ENCODE assay signal across 8 mouse cellular contexts in genomic region chr5:8894104-8894425, GRCm38 (mm10). TPM values are rescaled to one million over a fixed set of nuclear protein-coding genes. Genes with fewer than 3 reads are reported as not detected.
DNase-seq lines count a peak whose midpoint lies in the region; ATAC-seq and TF ChIP-seq lines count a peak whose summit lies in the region.

No protein-coding gene starts in this region.

- no peaks in the 10 kb centered on the region for H3K36me3 ChIP-seq in CH12.LX (replicated peaks in 1 of 2; ENCODE audit: control insufficient read depth in 1 of 2, insufficient read depth in 1 of 2, low read length in 1 of 2)
- H3K36me3 ChIP-seq in forebrain, embryonic 14.5 days (ENCODE audit: control insufficient read depth, insufficient read depth, low read length): no peaks in the 10 kb centered on the region
- H3K36me3 ChIP-seq in liver, embryonic 14.5 days (replicated peaks; ENCODE audit: control insufficient read depth, insufficient read depth, low read depth): peaks cover 22% of the 10 kb centered on the region

- no peak overlapping the region for H3K27ac ChIP-seq in CH12.LX (ENCODE audit: insufficient read depth, low read depth)
- H3K27ac ChIP-seq in forebrain, embryonic 14.5 days (ENCODE audit: low read depth, low read length): no peak overlapping the region
- H3K27ac ChIP-seq in liver, embryonic 14.5 days: peak overlapping the region; percentile 96

- no peak for TF ChIP-seq RAD21 in CH12.LX (IDR thresholded peaks at IDR 0.05; ENCODE audit: low read depth, low read length)

- TF ChIP-seq POLR2A in CH12.LX (IDR thresholded peaks at IDR 0.05; ENCODE audit: low read depth, low read length): no peak

- H3K4me3 ChIP-seq in CH12.LX (replicated peaks in 1 of 3; ENCODE audit: low read depth in 2 of 3, low read length in 2 of 3, poor library complexity in 1 of 3): peak overlapping the region in 2 of 3 experiments; percentile 44 to 52
- H3K4me3 ChIP-seq in forebrain, embryonic 14.5 days (ENCODE audit: low read depth, low read length): peak overlapping the region; percentile 59
- H3K4me3 ChIP-seq in liver, embryonic 14.5 days (ENCODE audit: insufficient read depth in 1 of 2, low read depth in 2 of 2, low read length in 2 of 2): peak overlapping the region; percentile 63 to 70

- TF ChIP-seq EP300 in CH12.LX (IDR thresholded peaks at IDR 0.05; ENCODE audit: low read length): no peak
- TF ChIP-seq EP300 in liver, embryonic 14.5 days (IDR thresholded peaks at IDR 0.05; ENCODE audit: low read depth): no peak

- no peak overlapping the region for H3K9ac ChIP-seq in CH12.LX (ENCODE audit: insufficient read depth, low read depth)
- peak overlapping the region; percentile 67 for H3K9ac ChIP-seq in forebrain, embryonic 14.5 days (ENCODE audit: low read length)
- peak overlapping the region; percentile 81 for H3K9ac ChIP-seq in liver, embryonic 14.5 days (replicated peaks)

- ATAC-seq in forebrain, embryonic 14.5 days: no peak
- no peak for ATAC-seq in liver, embryonic 14.5 days (ENCODE audit: insufficient read depth)

- in situ Hi-C loops in CH12.LX (cut with MboI; ENCODE audit: low pct_ligation_motif_present, low pct_unique_long_range_greater_than_20kb, low sequenced_read_pairs): no loop called here

- no peaks in the 10 kb centered on the region for H3K79me2 ChIP-seq in CH12.LX (replicated peaks; ENCODE audit: control insufficient read depth, extremely low read depth, insufficient read depth, poor library complexity, severe bottlenecking)

- no peaks in the 10 kb centered on the region for H3K9me3 ChIP-seq in CH12.LX (replicated peaks; ENCODE audit: low read length)
- no peaks in the 10 kb centered on the region for H3K9me3 ChIP-seq in forebrain, embryonic 14.5 days (replicated peaks; ENCODE audit: control insufficient read depth, low read length)
- H3K9me3 ChIP-seq in liver, embryonic 14.5 days (ENCODE audit: control insufficient read depth, low read length): no peaks in the 10 kb centered on the region

- 8% methylated on average over 15 of the region's 15 CpGs for WGBS in forebrain, embryonic 14.5 days
- under 1% methylated on average over 15 of the region's 15 CpGs for WGBS in liver, embryonic 14.5 days (ENCODE audit: insufficient replicate concordance)

- TF ChIP-seq CTCF in CH12.LX (conservative IDR thresholded peaks at IDR 0.05 in 1 of 2, IDR thresholded peaks at IDR 0.05 in 1 of 2; ENCODE audit: low read depth in 2 of 2, low read length in 2 of 2): no peak
- TF ChIP-seq CTCF in liver, embryonic 14.5 days (IDR thresholded peaks at IDR 0.05; ENCODE audit: low read depth): no peak

- DNase-seq in heart, adult 18-20 months: peak; percentile 18 to 48
- no peak for DNase-seq in heart, postnatal 10 days
- DNase-seq in CH12.LX (ENCODE audit: extremely low read depth): no peak
- peak; percentile 1 for DNase-seq in forebrain, embryonic 14.5 days (ENCODE audit: low spot score)
- DNase-seq in liver, embryonic 14.5 days (ENCODE audit: low read depth in 3 of 3, low spot score in 3 of 3): peak in 1 of 3 experiments; percentile 28
- DNase-seq in T-cell, adult 2 months (ENCODE audit: low spot score): no peak
- DNase-seq in adrenal gland, adult 18-20 months (ENCODE audit: low spot score in 2 of 2): no peak
- DNase-seq in cerebellum, postnatal 36 days: no peak

- dilution Hi-C loops in CH12.LX (cut with MboI; ENCODE audit: extremely low pct_ligation_motif_present, extremely low pct_unique_long_range_greater_than_20kb, low sequenced_read_pairs): no loop called here

- peaks cover 0 to 12% of the 10 kb centered on the region in 2 experiments; a peak in 1 of 4 replicates for H3K4me1 ChIP-seq in CH12.LX (ENCODE audit: control insufficient read depth in 1 of 2, insufficient read depth in 2 of 2)
- H3K4me1 ChIP-seq in forebrain, embryonic 14.5 days (ENCODE audit: control insufficient read depth, insufficient read depth, low read length): peaks cover 2% of the 10 kb centered on the region; the same call in 1 of the 2 replicates
- peaks cover 20 to 24% of the 10 kb centered on the region in 2 experiments for H3K4me1 ChIP-seq in liver, embryonic 14.5 days (replicated peaks; ENCODE audit: control insufficient read depth in 2 of 2, insufficient read depth in 2 of 2, low read length in 1 of 2)

- H3K4me2 ChIP-seq in CH12.LX (ENCODE audit: insufficient read depth, low read depth, poor library complexity, severe bottlenecking): peak overlapping the region; percentile 50
- peak overlapping the region; percentile 87 for H3K4me2 ChIP-seq in forebrain, embryonic 14.5 days (ENCODE audit: low read length)
- H3K4me2 ChIP-seq in liver, embryonic 14.5 days (ENCODE audit: low read depth): peak overlapping the region; percentile 93

- intact Hi-C loops in heart, postnatal 10 days (cut with DNase I): no loop called here

- H3K27me3 ChIP-seq in CH12.LX (replicated peaks): no peaks in the 10 kb centered on the region
- 0 out of 2 replicates have a peak, but pooled peaks cover 2% of the 10 kb centered on the region for H3K27me3 ChIP-seq in forebrain, embryonic 14.5 days (replicated peaks; ENCODE audit: control insufficient read depth, insufficient read depth, low read length)
- H3K27me3 ChIP-seq in liver, embryonic 14.5 days (ENCODE audit: control insufficient read depth, insufficient read depth, low read length): no peaks in the 10 kb centered on the region

TF ChIP-seq in CH12.LX, 34 proteins besides CTCF, POLR2A, EP300 and RAD21:
- TF ChIP-seq TCF12 (IDR thresholded peaks at IDR 0.05; ENCODE audit: low read depth, low read length): no peak
- TF ChIP-seq SMC3 (IDR thresholded peaks at IDR 0.05; ENCODE audit: low read depth, low read length): no peak
- TF ChIP-seq IRF4 (IDR thresholded peaks at IDR 0.05; ENCODE audit: low read depth, low read length): no peak
- no peak for TF ChIP-seq ELF1 (IDR thresholded peaks at IDR 0.05; ENCODE audit: low read depth, low read length)
- TF ChIP-seq ZC3H11A (IDR thresholded peaks at IDR 0.05; ENCODE audit: low read depth, low read length): no peak
- no peak for TF ChIP-seq UBTF (IDR thresholded peaks at IDR 0.05; ENCODE audit: low read depth, low read length)
- no peak for TF ChIP-seq GABPA (IDR thresholded peaks at IDR 0.05; ENCODE audit: insufficient replicate concordance, low read depth, low read length)
- no peak for TF ChIP-seq JUND (conservative IDR thresholded peaks at IDR 0.05; ENCODE audit: low read depth, low read length)
- TF ChIP-seq POLR2AphosphoS2 (IDR thresholded peaks at IDR 0.05; ENCODE audit: low read depth, low read length): no peak
- no peak for TF ChIP-seq CHD1 (IDR thresholded peaks at IDR 0.05; ENCODE audit: low read depth, low read length)
- TF ChIP-seq SIN3A (IDR thresholded peaks at IDR 0.05; ENCODE audit: low read length): no peak
- no peak for TF ChIP-seq PAX5 (IDR thresholded peaks at IDR 0.05; ENCODE audit: low read length)
- TF ChIP-seq CHD2 (IDR thresholded peaks at IDR 0.05; ENCODE audit: low read length): no peak
- TF ChIP-seq JUN (IDR thresholded peaks at IDR 0.05; ENCODE audit: insufficient read depth, low read depth, low read length): no peak
- TF ChIP-seq RCOR1 (conservative IDR thresholded peaks at IDR 0.05; ENCODE audit: low read depth, low read length): no peak
- no peak for TF ChIP-seq ZKSCAN1 (IDR thresholded peaks at IDR 0.05; ENCODE audit: borderline replicate concordance, low read depth, low read length)

RNA-seq across cellular contexts. Expression of gene Abcb4, which starts 0.5 kb away (rescaled TPM):
- 10 to 100 TPM; 18.7 to 21.0 TPM for total RNA-seq in heart, adult 18-20 months (2021)
- 1 to 10 TPM; 4.1 to 4.8 TPM for total RNA-seq in heart, postnatal 10 days (2021)
- total RNA-seq in CH12.LX (2012; rRNA removed) (0.38 and 0.68 TPM in 2 replicates), CH12.LX (2014; rRNA removed) (0.24 and 0.27 TPM in 2 replicates)
- 0.29 and 0.37 TPM in 2 replicates for polyA plus RNA-seq in CH12.LX (2012; ENCODE audit: insufficient read length, low read depth)
- 0.28 and 0.34 TPM in 2 replicates for polyA plus RNA-seq in forebrain, embryonic 14.5 days (2014; fragmentation: Nextera tagmentation; extraction: Ambion mirVana)
- polyA plus RNA-seq in liver, embryonic 14.5 days (2012; rRNA removed): 15.7 and 25.1 TPM in 2 replicates
- polyA plus RNA-seq in liver, embryonic 14.5 days (2014; fragmentation: Nextera tagmentation; extraction: Ambion mirVana): 27.1 and 31.8 TPM in 2 replicates
- total RNA-seq in adrenal gland, adult 18-20 months (2021): 1 to 10 TPM; 4.8 to 6.0 TPM

Comparison
In these comparisons a context has a peak if more than half of its experiments do, and no peak if none do; other contexts are left out.
1. DNase-seq: peak in heart, adult 18-20 months (2 of 2) and forebrain, embryonic 14.5 days (single experiment); none in heart, postnatal 10 days (0 of 2), CH12.LX (single experiment), T-cell, adult 2 months (single experiment), adrenal gland, adult 18-20 months (0 of 2) and cerebellum, postnatal 36 days (0 of 2).
2. Peak in every context shown above with its lines, with median percentiles within 50 percentile points of each other: H3K4me2 ChIP-seq and H3K4me3 ChIP-seq.